Mouse (Mus musculus) bone marrow, adult 2 months (tissue): ENCODE results near the gene Ivns1abp.

Source experiments
- CTCF ChIP-seq: fragments of 200-500 bp; IDR thresholded peaks from 2 replicates; pipeline ENCODE4 v1.5.1; 2011; ENCODE audit warnings: low read length, control low read depth; ENCODE audit not compliant: control insufficient read depth, insufficient read depth
- POLR2A ChIP-seq: fragments of 200-500 bp; IDR thresholded peaks from 2 replicates; pipeline ENCODE4 v1.6.1; 2011; ENCODE audit warnings: low read depth, mild to moderate bottlenecking, control low read depth, low read length, borderline replicate concordance; ENCODE audit not compliant: control insufficient read depth

- TF ChIP-seq CTCF, result no peak
- TF ChIP-seq POLR2A, result no peak
These were observed 28.5 kb downstream of the Ivns1abp start for GRCm38 (mm10) chr1:151372823-151373222.
